Mouse (Mus musculus): ENCODE results near the gene Lpin2. TPM values are rescaled to one million over a fixed set of nuclear protein-coding genes. Genes with fewer than 3 reads are reported as not detected.

Gene Lpin2
- total and polyA plus RNA-seq, 3 experiments, result 22.4 to 32.1 TPM; not detected in 1

DNA sequence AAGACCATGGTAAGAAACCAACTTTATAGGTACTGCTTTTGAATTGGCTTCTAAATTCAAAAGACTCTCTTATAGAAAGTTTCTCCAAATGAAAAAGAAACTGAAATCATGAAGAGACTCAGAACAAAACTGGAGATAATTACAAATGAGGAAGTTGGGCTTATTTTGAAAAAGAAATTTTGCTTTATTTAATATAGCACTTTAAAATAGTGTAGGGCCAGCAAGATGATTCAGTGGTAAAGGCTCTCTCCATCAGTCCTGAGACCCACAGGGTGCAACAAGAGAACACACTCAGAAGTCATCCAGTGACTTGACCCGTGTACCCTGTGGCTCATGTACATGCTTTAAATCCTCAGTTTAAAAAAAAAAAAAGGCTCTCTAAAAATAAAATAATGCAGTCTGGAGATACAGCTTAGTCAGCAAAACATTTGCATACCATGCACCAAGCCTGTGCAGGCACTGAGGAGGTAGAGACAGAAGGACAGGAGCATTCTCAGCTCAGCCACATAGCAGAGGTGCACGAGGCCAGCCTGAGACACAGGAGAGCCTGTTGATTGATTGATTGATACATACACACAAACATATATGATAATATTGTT is 33.0 kb downstream of the Lpin2 start:
- H3K79me2 ChIP-seq (ENCODE audit: control insufficient read depth, insufficient read depth, low read length, poor library complexity), result peaks cover 39% of the 10 kb centered on the region
- H3K4me1 ChIP-seq (ENCODE audit: control insufficient read depth in 1 of 2, insufficient read depth in 2 of 2, low read length in 2 of 2), result peaks cover 40 to 41% of the 10 kb centered on the region in 2 experiments
- H3K27ac ChIP-seq (ENCODE audit: control insufficient read depth, low read depth, low read length), result peak overlapping the region; percentile 68
- DNase-seq (ENCODE audit: low read depth, low spot score), result peak; percentile 42
- peak overlapping the region; percentile 49 to 60 for H3K4me3 ChIP-seq (ENCODE audit: control insufficient read depth in 1 of 2, insufficient read depth in 1 of 2, low read depth in 2 of 2, low read length in 2 of 2)
- H3K9me3 ChIP-seq (replicated peaks; ENCODE audit: insufficient read depth, low read length), result no peaks in the 10 kb centered on the region
- peak overlapping the region; percentile 58 for H3K9ac ChIP-seq (ENCODE audit: control insufficient read depth, low read depth, low read length, poor library complexity, severe bottlenecking)
- peaks cover 25 to 50% of the 10 kb centered on the region in 2 experiments for H3K36me3 ChIP-seq (ENCODE audit: control insufficient read depth in 1 of 2, insufficient read depth in 2 of 2, low read length in 2 of 2)
- H3K27me3 ChIP-seq (ENCODE audit: control insufficient read depth in 1 of 2, insufficient read depth in 2 of 2, low read length in 2 of 2), result no peaks in the 10 kb centered on the region
- TF ChIP-seq RCOR1 (IDR thresholded peaks at IDR 0.05; ENCODE audit: low read depth, low read length) (no peak), CHD2 (IDR thresholded peaks at IDR 0.05; ENCODE audit: low read length) (no peak), HCFC1 (IDR thresholded peaks at IDR 0.05; ENCODE audit: low read depth, low read length) (no peak), KAT2A (conservative IDR thresholded peaks at IDR 0.05; ENCODE audit: low read depth, low read length) (no peak), MAFK (IDR thresholded peaks at IDR 0.05; ENCODE audit: borderline replicate concordance, low read depth, low read length) (peak; percentile 90), ETS1 (IDR thresholded peaks at IDR 0.05; ENCODE audit: low read depth, low read length) (peak; percentile 50; the same call in 1 of the 2 replicates), MAX (IDR thresholded peaks at IDR 0.05; ENCODE audit: low read length) (0 out of 2 replicates have a peak, but pooled peaks have one; percentile 7), ZNF384 (IDR thresholded peaks at IDR 0.05; ENCODE audit: low read depth, low read length) (peak; percentile 27; the same call in 1 of the 2 replicates), USF1 (IDR thresholded peaks at IDR 0.05; ENCODE audit: low read depth, low read length) (no peak), MYC (IDR thresholded peaks at IDR 0.05; ENCODE audit: low read depth, low read length) (no peak; the same call in 1 of the 2 replicates)

DNA sequence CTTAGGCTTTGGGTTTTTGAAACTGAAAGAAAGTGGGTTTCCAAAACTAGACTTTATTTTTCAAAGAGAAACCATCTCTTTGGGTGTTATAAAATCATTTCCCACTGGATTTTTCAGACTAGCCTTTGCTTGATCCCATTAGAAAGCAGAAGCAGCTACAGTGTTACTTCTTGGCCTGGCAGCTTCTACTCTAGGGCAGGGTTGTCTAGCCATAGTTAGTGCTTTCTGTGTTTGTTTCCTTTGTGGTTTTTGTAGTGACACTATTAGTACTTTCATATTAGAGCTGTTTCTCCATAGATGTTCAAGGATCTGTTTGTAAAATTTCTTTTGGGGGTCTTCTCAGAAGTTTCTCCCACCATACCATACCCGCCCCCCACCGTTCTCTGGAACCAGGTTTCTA is 33.9 kb downstream of the Lpin2 start:
- TF ChIP-seq UBTF (IDR thresholded peaks at IDR 0.05; ENCODE audit: borderline replicate concordance, insufficient read depth, low read depth, low read length) (no peak), USF2 (IDR thresholded peaks at IDR 0.05; ENCODE audit: borderline replicate concordance in 1 of 2, insufficient read depth in 1 of 2, low read depth in 1 of 2, low read length in 2 of 2) (0 out of 4 replicates have a peak, but pooled peaks of 1 of the 2 experiments have one; percentile 0), EP300 (IDR thresholded peaks at IDR 0.05; ENCODE audit: low read depth in 1 of 2, low read length in 2 of 2) (no peak; a peak in 1 of 4 replicates), POLR2AphosphoS2 (IDR thresholded peaks at IDR 0.05; ENCODE audit: low read length) (no peak), RCOR1 (IDR thresholded peaks at IDR 0.05; ENCODE audit: low read depth, low read length) (no peak), BHLHE40 (IDR thresholded peaks at IDR 0.05; ENCODE audit: borderline replicate concordance, low read depth, low read length) (no peak), E2F4 (IDR thresholded peaks at IDR 0.05; ENCODE audit: borderline replicate concordance, low read depth, low read length) (no peak)
- H3K4me1 ChIP-seq (ENCODE audit: control insufficient read depth in 1 of 2, insufficient read depth in 2 of 2, low read length in 2 of 2), result peaks cover 33 to 37% of the 10 kb centered on the region in 2 experiments

More for the DNA sequence above, 33.9 kb downstream of the Lpin2 start:
- peaks cover 36% of the 10 kb centered on the region for H3K79me2 ChIP-seq (ENCODE audit: control insufficient read depth, insufficient read depth, low read length, poor library complexity)
- no peaks in the 10 kb centered on the region for H3K9me3 ChIP-seq (replicated peaks; ENCODE audit: insufficient read depth, low read length)
- H3K9ac ChIP-seq (ENCODE audit: control insufficient read depth, low read depth, low read length, poor library complexity, severe bottlenecking), result peak overlapping the region; percentile 3; the same call in 1 of the 2 replicates
- H3K27me3 ChIP-seq (ENCODE audit: control insufficient read depth in 1 of 2, insufficient read depth in 2 of 2, low read length in 2 of 2), result no peaks in the 10 kb centered on the region
- DNase-seq (ENCODE audit: low read depth, low spot score), result no peak
- H3K36me3 ChIP-seq (ENCODE audit: control insufficient read depth in 1 of 2, insufficient read depth in 2 of 2, low read length in 2 of 2), result peaks cover 27 to 44% of the 10 kb centered on the region in 2 experiments
- no peak overlapping the region for H3K27ac ChIP-seq (ENCODE audit: control insufficient read depth, low read depth, low read length)
- H3K4me3 ChIP-seq (ENCODE audit: control insufficient read depth in 1 of 2, insufficient read depth in 1 of 2, low read depth in 2 of 2, low read length in 2 of 2), result peak overlapping the region in 1 of 2 experiments; percentile 60; a peak in 1 of 4 replicates
